Mouse (Mus musculus): ENCODE results near the gene Tceanc2. TPM values are rescaled to one million over a fixed set of nuclear protein-coding genes. Genes with fewer than 3 reads are reported as not detected.

Tceanc2 gene
- polyA plus RNA-seq, 1 experiment: 10.0 TPM

DNA sequence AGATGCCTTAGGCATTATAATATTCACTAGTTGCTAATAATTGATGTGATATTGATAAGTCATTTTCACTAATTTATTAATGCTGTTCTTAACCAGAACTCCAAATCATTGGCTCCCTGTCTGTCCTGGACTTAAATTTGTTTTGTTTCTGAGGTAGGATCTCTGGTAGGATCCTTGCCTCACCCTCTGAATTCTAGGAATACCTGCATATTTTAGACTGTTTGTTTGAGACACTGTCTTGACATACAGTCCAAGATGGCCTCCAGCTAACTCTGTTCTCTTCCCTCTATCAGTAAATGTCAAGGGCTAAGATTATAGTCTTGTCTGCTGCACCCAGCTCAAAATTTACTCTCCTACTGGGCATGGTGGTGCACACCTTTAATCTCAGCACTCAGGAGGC is 1.8 kb upstream of the Tceanc2 start:
- no peaks in the 10 kb centered on the region for H3K27me3 ChIP-seq (replicated peaks; ENCODE audit: control insufficient read depth, insufficient read depth, low read length)
- no peak overlapping the region for H3K4me3 ChIP-seq (ENCODE audit: insufficient read depth, low read depth, low read length)
- H3K4me1 ChIP-seq (ENCODE audit: control insufficient read depth, insufficient read depth, low read length): peaks cover 17% of the 10 kb centered on the region
- H3K27ac ChIP-seq (ENCODE audit: insufficient read depth, low read depth, low read length): no peak overlapping the region
- DNase-seq: no peak
- H3K36me3 ChIP-seq (ENCODE audit: control insufficient read depth, insufficient read depth, low read length): no peaks in the 10 kb centered on the region
- TF ChIP-seq POLR2A (IDR thresholded peaks at IDR 0.05; ENCODE audit: low read depth, low read length) (no peak), CTCF (conservative IDR thresholded peaks at IDR 0.05; ENCODE audit: insufficient read depth, insufficient read length, low read depth, low read length) (no peak)

DNA sequence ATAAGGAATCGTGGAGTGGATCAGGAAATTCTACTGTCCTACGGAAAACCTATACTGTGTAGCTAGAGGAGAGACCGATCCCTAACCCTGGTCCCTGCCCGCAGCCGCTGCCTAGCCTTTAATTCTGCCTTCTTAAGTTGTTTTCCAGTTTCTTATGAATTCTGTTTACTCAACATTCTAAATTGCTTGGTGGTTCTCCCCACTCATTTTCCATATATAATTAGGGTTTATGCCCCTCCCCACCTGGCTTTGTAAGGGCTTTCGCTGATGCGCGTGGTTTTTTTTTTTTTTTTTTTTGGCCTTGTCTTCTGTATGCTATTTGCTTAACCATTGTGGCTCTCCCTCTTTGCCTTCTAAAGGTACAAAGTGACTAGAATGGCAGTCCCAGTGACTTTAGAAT is 645 bp upstream of the Tceanc2 start:
- TF ChIP-seq POLR2A (IDR thresholded peaks at IDR 0.05; ENCODE audit: low read depth, low read length): no peak
- no peak for TF ChIP-seq CTCF (conservative IDR thresholded peaks at IDR 0.05; ENCODE audit: insufficient read depth, insufficient read length, low read depth, low read length)
- Histone ChIP-seq H3K4me3 (ENCODE audit: insufficient read depth, low read depth, low read length) (peak overlapping the region; percentile 87), H3K36me3 (ENCODE audit: control insufficient read depth, insufficient read depth, low read length) (no peaks in the 10 kb centered on the region), H3K27ac (ENCODE audit: insufficient read depth, low read depth, low read length) (no peak overlapping the region; the same call in 1 of the 2 replicates), H3K4me1 (ENCODE audit: control insufficient read depth, insufficient read depth, low read length) (peaks cover 17% of the 10 kb centered on the region), H3K27me3 (replicated peaks; ENCODE audit: control insufficient read depth, insufficient read depth, low read length) (no peaks in the 10 kb centered on the region)
- WGBS: under 1% methylated on average over 8 of the region's 8 CpGs
- no peak for DNase-seq

DNA sequence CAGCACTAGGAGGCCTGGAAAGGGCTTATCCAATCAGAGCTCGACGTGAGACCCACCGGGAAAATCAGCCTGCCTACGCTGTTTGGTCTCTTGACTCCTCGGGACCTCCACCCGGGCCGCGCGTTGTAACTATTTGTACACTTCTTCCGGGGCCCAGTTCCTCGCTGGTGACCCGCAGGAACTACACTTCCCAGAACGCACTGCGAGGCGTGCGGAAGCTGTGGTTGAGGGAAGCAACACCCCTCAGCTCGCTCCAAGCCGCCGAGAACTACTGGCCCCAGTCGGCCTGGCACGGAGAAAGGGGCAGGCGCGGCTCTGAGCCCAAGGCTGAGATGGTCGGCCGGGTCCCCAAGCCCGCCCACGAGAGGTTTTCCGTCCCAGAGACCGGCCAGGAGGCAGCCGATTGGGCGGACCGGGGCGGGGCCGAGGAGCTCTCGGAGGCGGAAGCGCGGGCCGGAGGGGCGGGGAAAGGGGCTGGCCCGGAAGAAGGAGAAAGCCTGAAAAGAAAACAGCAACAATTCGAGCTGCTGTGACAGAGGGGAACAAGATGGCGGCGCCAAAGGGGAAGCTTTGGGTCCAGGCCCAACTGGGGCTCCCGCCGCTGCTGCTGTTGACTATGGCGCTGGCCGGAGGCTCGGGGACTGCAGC is 610 bp downstream of the Tceanc2 start, which contains the start of gene Tmem59:
Tmem59 (plus strand) TSS at position 218 of the 648 bp plus-strand sequence.
- under 1% methylated on average over 49 of the region's 49 CpGs for WGBS

DNA sequence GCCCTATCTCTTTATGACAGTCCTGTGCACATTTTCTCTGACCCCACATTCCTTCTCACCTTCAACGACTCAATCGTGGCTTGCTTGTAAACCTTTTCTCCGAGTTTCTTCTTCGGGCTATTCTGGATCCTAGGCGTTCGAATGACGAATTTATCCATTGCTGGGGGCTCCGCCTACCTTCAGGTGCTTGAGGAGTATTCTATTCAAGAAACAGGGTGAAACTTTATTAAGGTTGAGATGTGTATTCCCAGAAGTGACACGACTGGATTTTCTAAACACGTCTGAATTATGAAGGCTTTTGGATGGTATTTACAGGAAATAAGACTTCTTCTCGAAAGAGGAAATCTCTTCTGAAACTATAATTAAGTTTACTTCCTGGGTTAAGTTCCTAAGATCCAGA is 1.4 kb downstream of the Tceanc2 start:
- TF ChIP-seq POLR2A (IDR thresholded peaks at IDR 0.05; ENCODE audit: low read depth, low read length): no peak
- no peak for TF ChIP-seq CTCF (conservative IDR thresholded peaks at IDR 0.05; ENCODE audit: insufficient read depth, insufficient read length, low read depth, low read length)
- Histone ChIP-seq H3K36me3 (ENCODE audit: control insufficient read depth, insufficient read depth, low read length) (no peaks in the 10 kb centered on the region), H3K27ac (ENCODE audit: insufficient read depth, low read depth, low read length) (peak overlapping the region; percentile 94; the same call in 1 of the 2 replicates), H3K4me3 (ENCODE audit: insufficient read depth, low read depth, low read length) (peak overlapping the region; percentile 87), H3K27me3 (replicated peaks; ENCODE audit: control insufficient read depth, insufficient read depth, low read length) (no peaks in the 10 kb centered on the region), H3K4me1 (ENCODE audit: control insufficient read depth, insufficient read depth, low read length) (peaks cover 13% of the 10 kb centered on the region)
- DNase-seq: no peak
- 20% methylated on average over 11 of the region's 11 CpGs for WGBS

More for the DNA sequence above, 610 bp downstream of the Tceanc2 start, which contains the start of gene Tmem59:
- H3K27me3 ChIP-seq (replicated peaks; ENCODE audit: control insufficient read depth, insufficient read depth, low read length): no peaks in the 10 kb centered on the region
- H3K4me1 ChIP-seq (ENCODE audit: control insufficient read depth, insufficient read depth, low read length): peaks cover 17% of the 10 kb centered on the region
- TF ChIP-seq CTCF (conservative IDR thresholded peaks at IDR 0.05; ENCODE audit: insufficient read depth, insufficient read length, low read depth, low read length) (no peak), POLR2A (IDR thresholded peaks at IDR 0.05; ENCODE audit: low read depth, low read length) (peak; percentile 29)
- H3K36me3 ChIP-seq (ENCODE audit: control insufficient read depth, insufficient read depth, low read length): no peaks in the 10 kb centered on the region
- peak within 1 kb of the TSS; percentile 87 for H3K4me3 ChIP-seq (ENCODE audit: insufficient read depth, low read depth, low read length)
- peak within 1 kb of the TSS; percentile 94 for H3K27ac ChIP-seq (ENCODE audit: insufficient read depth, low read depth, low read length)
- DNase-seq: peak; percentile 99

DNA sequence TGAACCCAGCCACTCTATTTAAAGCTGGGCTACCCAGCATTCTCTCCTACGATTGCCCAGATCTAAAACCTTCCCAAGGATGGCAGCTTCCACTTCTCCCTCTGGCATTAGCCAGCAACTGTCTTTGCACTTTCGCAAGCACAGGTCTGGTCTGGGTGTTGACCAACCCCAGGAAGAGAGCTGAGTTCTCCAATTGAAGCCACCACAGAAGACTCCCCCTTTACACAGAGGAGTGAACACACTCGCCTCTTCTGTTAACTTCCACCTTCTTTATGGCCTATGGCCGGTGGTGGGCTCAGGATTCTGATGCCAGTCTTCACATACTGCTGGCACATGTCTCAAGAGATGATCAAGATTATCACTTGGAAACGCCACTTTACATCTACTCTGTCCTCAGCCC is 11.1 kb downstream of the Tceanc2 start:
- Histone ChIP-seq H3K27me3 (replicated peaks; ENCODE audit: control insufficient read depth, insufficient read depth, low read length) (no peaks in the 10 kb centered on the region), H3K4me1 (ENCODE audit: control insufficient read depth, insufficient read depth, low read length) (0 out of 2 replicates have a peak, but pooled peaks cover 3% of the 10 kb centered on the region), H3K27ac (ENCODE audit: insufficient read depth, low read depth, low read length) (no peak overlapping the region), H3K36me3 (ENCODE audit: control insufficient read depth, insufficient read depth, low read length) (0 out of 2 replicates have a peak, but pooled peaks cover 1% of the 10 kb centered on the region), H3K4me3 (ENCODE audit: insufficient read depth, low read depth, low read length) (no peak overlapping the region)
- no peak for DNase-seq
- WGBS: 90% methylated on average over 5 of the region's 5 CpGs
- TF ChIP-seq CTCF (conservative IDR thresholded peaks at IDR 0.05; ENCODE audit: insufficient read depth, insufficient read length, low read depth, low read length): no peak
- TF ChIP-seq POLR2A (IDR thresholded peaks at IDR 0.05; ENCODE audit: low read depth, low read length): no peak

DNA sequence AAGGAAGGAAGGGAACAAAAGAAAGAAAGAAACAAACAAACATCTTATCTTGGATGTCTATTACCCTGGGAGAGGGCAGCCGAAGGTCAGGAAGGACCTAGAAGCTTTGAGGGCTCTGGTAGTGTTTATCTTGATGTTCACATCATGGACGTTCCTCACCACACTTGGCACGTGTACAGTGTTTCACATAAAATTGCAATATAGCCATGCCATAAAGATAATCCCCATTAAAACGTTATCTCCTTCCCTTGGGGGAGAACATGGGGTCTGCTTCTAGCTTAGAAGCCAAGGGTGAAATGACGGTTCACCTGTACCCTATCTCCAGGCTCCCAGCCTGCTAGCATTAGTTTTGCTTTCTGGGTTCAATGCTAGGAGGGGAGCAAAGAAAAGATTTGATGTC is 12.2 kb downstream of the Tceanc2 start:
- Histone ChIP-seq H3K27me3 (replicated peaks; ENCODE audit: control insufficient read depth, insufficient read depth, low read length) (no peaks in the 10 kb centered on the region), H3K36me3 (ENCODE audit: control insufficient read depth, insufficient read depth, low read length) (0 out of 2 replicates have a peak, but pooled peaks cover 1% of the 10 kb centered on the region), H3K4me3 (ENCODE audit: insufficient read depth, low read depth, low read length) (no peak overlapping the region), H3K27ac (ENCODE audit: insufficient read depth, low read depth, low read length) (no peak overlapping the region), H3K4me1 (ENCODE audit: control insufficient read depth, insufficient read depth, low read length) (no peaks in the 10 kb centered on the region)
- WGBS: 80% methylated on average over 5 of the region's 5 CpGs
- no peak for TF ChIP-seq POLR2A (IDR thresholded peaks at IDR 0.05; ENCODE audit: low read depth, low read length)
- TF ChIP-seq CTCF (conservative IDR thresholded peaks at IDR 0.05; ENCODE audit: insufficient read depth, insufficient read length, low read depth, low read length): no peak
- no peak for DNase-seq

DNA sequence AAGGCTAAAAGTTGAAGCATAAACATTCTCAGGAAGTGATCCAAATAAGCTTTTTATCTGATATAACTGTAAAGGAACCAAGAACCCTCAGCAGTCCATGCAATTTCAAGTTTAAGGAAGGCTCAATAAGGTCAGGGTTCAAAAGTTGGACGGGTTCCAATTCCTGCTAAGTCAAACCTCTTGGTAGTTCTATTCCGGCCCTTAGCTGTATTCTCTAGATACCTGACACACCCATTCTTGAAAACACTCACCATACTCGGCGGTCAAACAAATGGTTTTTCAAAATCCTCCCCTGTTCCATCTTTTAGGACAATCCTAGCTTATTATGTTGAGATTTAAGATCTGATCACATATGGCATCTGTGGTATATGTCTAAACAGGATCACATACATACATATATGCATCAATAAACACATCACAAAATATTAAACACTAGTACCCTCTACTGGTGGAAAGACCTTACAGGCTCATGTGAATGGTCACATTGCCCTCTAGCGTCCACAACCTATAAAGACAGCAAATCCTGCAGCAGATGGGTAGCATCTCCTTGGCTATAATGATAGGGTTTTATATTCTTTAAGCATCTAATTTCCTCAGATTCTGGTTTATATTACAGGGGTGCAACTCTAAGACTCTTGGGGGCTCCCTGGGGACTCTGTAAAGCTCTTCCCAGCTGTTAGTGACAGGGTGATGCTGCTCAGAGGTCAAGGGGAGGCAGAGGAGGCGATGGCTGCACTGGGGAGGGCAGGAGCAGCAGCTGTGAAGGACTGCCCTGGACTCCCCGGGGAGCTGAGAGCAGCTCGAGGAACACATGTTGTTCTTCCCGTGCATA is 14.9 kb downstream of the Tceanc2 start:
- Histone ChIP-seq H3K4me1 (ENCODE audit: control insufficient read depth, insufficient read depth, low read length) (no peaks in the 10 kb centered on the region), H3K36me3 (ENCODE audit: control insufficient read depth, insufficient read depth, low read length) (0 out of 2 replicates have a peak, but pooled peaks cover 1% of the 10 kb centered on the region), H3K4me3 (ENCODE audit: insufficient read depth, low read depth, low read length) (no peak overlapping the region), H3K27me3 (replicated peaks; ENCODE audit: control insufficient read depth, insufficient read depth, low read length) (no peaks in the 10 kb centered on the region), H3K27ac (ENCODE audit: insufficient read depth, low read depth, low read length) (no peak overlapping the region)
- TF ChIP-seq POLR2A (IDR thresholded peaks at IDR 0.05; ENCODE audit: low read depth, low read length) (no peak), CTCF (conservative IDR thresholded peaks at IDR 0.05; ENCODE audit: insufficient read depth, insufficient read length, low read depth, low read length) (peak; percentile 70)
- WGBS: 36% methylated on average over 9 of the region's 9 CpGs
- DNase-seq: peak; percentile 82
